28 mouse cellular contexts compared by ENCODE assay signal in genomic region chr14:117993845-117994244, GRCm38 (mm10). TPM values are rescaled to one million over a fixed set of nuclear protein-coding genes. Genes with fewer than 3 reads are reported as not detected.
"Had no signal": no experiment of that assay in that cellular context is flagged by ENCODE, and none has a peak within 500 bp of the region (broad histone marks: within the 10 kb centered on the region; RNA-seq: fewer than 3 reads in every experiment).

No protein-coding gene starts in this region.

- H3K9ac ChIP-seq: heart, embryonic 12.5 days; hindbrain, embryonic 12.5 days; hindbrain, embryonic 14.5 days; intestine, embryonic 15.5 days; limb, embryonic 12.5 days; liver, embryonic 13.5 days; liver, embryonic 15.5 days had no signal

- H3K4me2 ChIP-seq: heart, embryonic 12.5 days; hindbrain, embryonic 12.5 days; hindbrain, embryonic 14.5 days; intestine, embryonic 15.5 days; limb, embryonic 12.5 days; liver, embryonic 11.5 days; liver, embryonic 13.5 days; liver, embryonic 15.5 days had no signal

- H3K27ac ChIP-seq: gastrocnemius, adult 2 months; heart, adult 2 months; hindbrain, embryonic 10.5 days; hindbrain, embryonic 12.5 days; hindbrain, embryonic 14.5 days; intestine, embryonic 15.5 days; layer of hippocampus, adult 2 months; left cerebral cortex, adult 2 months; limb, embryonic 10.5 days; limb, embryonic 12.5 days; liver, embryonic 13.5 days; liver, embryonic 15.5 days had no signal

- H3K36me3 ChIP-seq: heart, embryonic 12.5 days; hindbrain, embryonic 10.5 days; hindbrain, embryonic 12.5 days; intestine, embryonic 15.5 days; limb, embryonic 10.5 days; limb, embryonic 12.5 days; liver, embryonic 13.5 days; liver, embryonic 15.5 days had no signal

- H3K4me3 ChIP-seq: gastrocnemius, adult 2 months; heart, adult 2 months; heart, embryonic 12.5 days; hindbrain, embryonic 10.5 days; hindbrain, embryonic 12.5 days; intestine, embryonic 15.5 days; layer of hippocampus, adult 2 months; left cerebral cortex, adult 2 months; limb, embryonic 10.5 days; limb, embryonic 12.5 days; liver, embryonic 13.5 days; liver, embryonic 15.5 days had no signal

- H3K9me3 ChIP-seq: hindbrain, embryonic 10.5 days; hindbrain, embryonic 12.5 days; intestine, embryonic 15.5 days; limb, embryonic 10.5 days; limb, embryonic 12.5 days; liver, embryonic 13.5 days; liver, embryonic 15.5 days had no signal

- H3K4me1 ChIP-seq: heart, embryonic 12.5 days; hindbrain, embryonic 12.5 days; intestine, embryonic 15.5 days; limb, embryonic 10.5 days; limb, embryonic 12.5 days; liver, embryonic 13.5 days; liver, embryonic 15.5 days had no signal

- H3K27me3 ChIP-seq: hindbrain, embryonic 12.5 days; intestine, embryonic 15.5 days; liver, embryonic 13.5 days; liver, embryonic 15.5 days had no signal

- ATAC-seq: hindbrain, embryonic 16.5 days; inflammation-experienced regulatory T-cells, adult 6 months; intestine, embryonic 15.5 days; intestine, postnatal 0 days had no signal

- DNase-seq: gastrocnemius, adult 2 months; gastrocnemius, postnatal 10 days; gastrocnemius, postnatal 25 days; heart, adult 2 months; heart, postnatal 10 days; heart, postnatal 4 days; kidney, adult 18-20 months; kidney, adult 8-10 months; kidney, postnatal 10 days; kidney, postnatal 25 days; kidney, postnatal 4 days; liver; liver, embryonic 13.5 days had no signal

RNA-seq across cellular contexts. Expression of gene Dct, which starts 58.2 kb away (rescaled TPM):
- total RNA-seq: granulocyte monocyte progenitor cell, adult 5-6 weeks had no signal
